Mouse (Mus musculus): Measurements from ENCODE around the gene Cyth4. TPM values are rescaled to one million over a fixed set of nuclear protein-coding genes. Genes with fewer than 3 reads are reported as not detected.

The Cyth4 gene
- polyA plus RNA-seq (2014; fragmentation: Nextera tagmentation; extraction: Ambion mirVana): 1.6 and 2.4 TPM in 2 replicates

DNA sequence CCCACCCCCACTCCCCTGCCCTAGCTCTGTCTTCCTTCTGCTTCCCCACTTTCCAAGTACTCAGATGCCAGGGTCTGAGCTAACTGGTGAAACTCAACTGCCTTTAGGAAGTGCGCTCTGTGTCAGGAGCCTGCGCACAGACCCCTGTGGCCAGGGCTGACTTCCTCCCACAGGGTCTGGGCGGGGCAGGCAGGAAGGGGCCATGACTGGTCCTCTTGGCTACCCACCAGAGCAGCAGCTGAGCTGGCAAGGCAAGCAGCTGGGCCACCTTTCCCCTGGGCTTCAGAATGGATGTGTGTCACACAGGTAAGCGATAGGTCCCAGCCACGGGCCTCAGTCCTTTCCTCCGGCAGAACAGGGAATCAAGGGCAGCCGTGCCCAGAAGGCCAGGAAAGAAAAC, at the start of gene Cyth4:
Cyth4 (plus strand) TSS at position 134 of the 400 bp plus-strand sequence.
- H3K4me2 ChIP-seq (ENCODE audit: low read depth): no peak within 1 kb of the TSS
- no peak for ATAC-seq (ENCODE audit: insufficient read depth, low FRiP score, low TSS enrichment)
- H3K4me1 ChIP-seq (ENCODE audit: control insufficient read depth, insufficient read depth, low read length): no peaks in the 10 kb centered on the region
- H3K9me3 ChIP-seq (ENCODE audit: control insufficient read depth, low read length): no peaks in the 10 kb centered on the region
- H3K27me3 ChIP-seq (ENCODE audit: control insufficient read depth, insufficient read depth, low read length): no peaks in the 10 kb centered on the region
- no peaks in the 10 kb centered on the region for H3K36me3 ChIP-seq (ENCODE audit: control insufficient read depth, insufficient read depth, low read length)
- H3K4me3 ChIP-seq (ENCODE audit: low read depth, low read length): no peak within 1 kb of the TSS
- no peak within 1 kb of the TSS for H3K27ac ChIP-seq (ENCODE audit: low read depth, low read length)
- DNase-seq (ENCODE audit: low spot score): no peak
- no peak within 1 kb of the TSS for H3K9ac ChIP-seq (ENCODE audit: low read length)
- WGBS: 88% methylated on average over 7 of the region's 7 CpGs

DNA sequence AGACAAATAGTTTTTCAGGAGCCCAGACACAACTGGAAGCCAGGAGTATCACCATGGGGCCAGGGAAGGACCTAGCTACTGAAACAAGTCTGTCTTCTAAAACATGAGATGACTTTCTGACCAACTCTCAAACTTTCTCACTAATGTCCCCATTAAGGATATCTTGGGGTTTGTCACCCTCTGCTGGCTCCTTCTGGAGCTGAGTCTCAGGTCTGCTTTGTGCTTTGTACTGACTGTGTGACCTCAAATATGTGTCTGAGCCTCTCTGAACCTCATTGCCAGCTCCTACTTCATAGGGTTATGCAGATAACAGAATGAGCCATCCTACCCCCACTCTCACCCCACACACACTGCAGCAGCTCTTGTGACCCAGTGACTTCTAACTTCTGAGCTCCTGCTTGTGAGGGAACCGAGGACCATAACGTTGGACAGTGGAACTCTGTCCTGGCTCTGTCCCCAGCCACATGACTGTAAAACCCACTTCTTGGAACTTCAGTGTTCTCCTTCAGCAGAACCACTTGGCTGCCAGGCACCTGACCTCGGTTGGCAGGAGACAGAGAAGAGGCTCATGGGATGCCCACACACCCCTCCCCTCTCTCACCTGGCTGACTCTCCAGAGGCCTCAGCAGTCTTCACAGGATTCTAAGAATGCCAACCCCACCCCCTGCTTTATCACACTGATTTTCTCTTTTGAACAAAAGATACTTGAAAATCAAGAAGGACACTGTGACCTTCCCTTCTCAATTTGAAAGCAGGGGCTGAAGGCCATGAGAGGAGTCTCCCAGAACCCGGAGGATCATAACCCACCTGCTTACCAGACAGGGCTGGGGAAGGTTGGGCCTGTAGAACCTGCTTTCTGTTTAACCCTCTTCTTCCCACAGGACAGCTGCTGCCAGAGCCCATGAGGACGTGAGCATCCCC, 49.2 kb upstream of the Cyth4 start:
- Histone ChIP-seq H3K9ac (ENCODE audit: low read length) (no peak overlapping the region), H3K27ac (ENCODE audit: low read depth, low read length) (peak overlapping the region; percentile 39; the same call in 1 of the 2 replicates), H3K4me3 (ENCODE audit: low read depth, low read length) (no peak overlapping the region), H3K36me3 (ENCODE audit: control insufficient read depth, insufficient read depth, low read length) (no peaks in the 10 kb centered on the region), H3K4me2 (ENCODE audit: low read depth) (no peak overlapping the region), H3K4me1 (ENCODE audit: control insufficient read depth, insufficient read depth, low read length) (peaks cover 6% of the 10 kb centered on the region; the same call in 1 of the 2 replicates), H3K27me3 (ENCODE audit: control insufficient read depth, insufficient read depth, low read length) (no peaks in the 10 kb centered on the region), H3K9me3 (ENCODE audit: control insufficient read depth, low read length) (no peaks in the 10 kb centered on the region)
- WGBS: 47% methylated on average over 5 of the region's 5 CpGs
- ATAC-seq (ENCODE audit: insufficient read depth, low FRiP score, low TSS enrichment) (no peak), DNase-seq (ENCODE audit: low spot score) (no peak)

DNA sequence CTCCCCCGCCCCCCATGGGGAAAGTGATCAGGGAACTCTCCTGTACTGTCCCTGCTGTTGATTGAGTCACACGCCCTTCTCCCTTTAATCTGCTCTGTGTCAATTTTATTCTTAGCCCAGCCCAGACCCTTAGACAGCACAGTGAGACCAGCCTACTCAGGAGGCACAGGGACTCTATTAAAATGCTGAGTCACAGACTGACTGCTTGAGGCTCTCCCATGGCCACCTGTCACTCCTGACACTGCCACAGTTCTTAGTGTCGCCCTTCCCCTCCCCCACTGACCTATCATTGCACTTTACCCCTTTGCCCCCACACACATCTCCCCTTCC, 48.5 kb upstream of the Cyth4 start:
- no peak overlapping the region for H3K4me2 ChIP-seq (ENCODE audit: low read depth)
- H3K4me3 ChIP-seq (ENCODE audit: low read depth, low read length): no peak overlapping the region
- ATAC-seq (ENCODE audit: insufficient read depth, low FRiP score, low TSS enrichment) (no peak), DNase-seq (ENCODE audit: low spot score) (peak; percentile 31)
- H3K27ac ChIP-seq (ENCODE audit: low read depth, low read length): peak overlapping the region; percentile 39; the same call in 1 of the 2 replicates
- H3K9me3 ChIP-seq (ENCODE audit: control insufficient read depth, low read length): no peaks in the 10 kb centered on the region
- no peaks in the 10 kb centered on the region for H3K36me3 ChIP-seq (ENCODE audit: control insufficient read depth, insufficient read depth, low read length)
- no peak overlapping the region for H3K9ac ChIP-seq (ENCODE audit: low read length)
- H3K27me3 ChIP-seq (ENCODE audit: control insufficient read depth, insufficient read depth, low read length): no peaks in the 10 kb centered on the region
- 25% methylated on average over 3 of the region's 3 CpGs for WGBS
- peaks cover 6% of the 10 kb centered on the region; the same call in 1 of the 2 replicates for H3K4me1 ChIP-seq (ENCODE audit: control insufficient read depth, insufficient read depth, low read length)

DNA sequence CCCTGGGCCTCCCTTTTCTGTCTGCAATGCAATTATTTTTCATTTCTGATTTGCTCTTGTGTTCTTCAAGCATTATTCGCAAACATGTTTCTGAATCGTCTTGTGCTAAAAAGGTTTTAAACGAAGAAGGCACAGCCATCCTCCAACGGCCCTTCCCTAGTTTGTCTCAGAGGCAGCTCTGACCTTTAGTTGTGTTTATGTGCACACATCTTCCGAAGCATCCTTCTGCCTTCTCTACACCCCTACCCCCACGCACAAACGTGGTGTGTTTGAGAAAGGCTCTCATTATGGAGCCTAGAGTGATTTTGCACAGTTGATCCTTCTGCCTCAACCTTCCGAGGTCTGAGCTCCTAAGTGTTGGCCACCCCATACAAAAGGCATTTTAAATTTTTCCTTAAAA, 48.1 kb upstream of the Cyth4 start:
- no peak overlapping the region for H3K27ac ChIP-seq (ENCODE audit: low read depth, low read length)
- no peaks in the 10 kb centered on the region for H3K27me3 ChIP-seq (ENCODE audit: control insufficient read depth, insufficient read depth, low read length)
- ATAC-seq (ENCODE audit: insufficient read depth, low FRiP score, low TSS enrichment): no peak
- 68% methylated on average over 8 of the region's 8 CpGs for WGBS
- no peak overlapping the region for H3K4me2 ChIP-seq (ENCODE audit: low read depth)
- no peak for DNase-seq (ENCODE audit: low spot score)
- H3K4me3 ChIP-seq (ENCODE audit: low read depth, low read length): no peak overlapping the region
- H3K36me3 ChIP-seq (ENCODE audit: control insufficient read depth, insufficient read depth, low read length): no peaks in the 10 kb centered on the region
- no peaks in the 10 kb centered on the region for H3K9me3 ChIP-seq (ENCODE audit: control insufficient read depth, low read length)
- peaks cover 6% of the 10 kb centered on the region; the same call in 1 of the 2 replicates for H3K4me1 ChIP-seq (ENCODE audit: control insufficient read depth, insufficient read depth, low read length)
- H3K9ac ChIP-seq (ENCODE audit: low read length): no peak overlapping the region

DNA sequence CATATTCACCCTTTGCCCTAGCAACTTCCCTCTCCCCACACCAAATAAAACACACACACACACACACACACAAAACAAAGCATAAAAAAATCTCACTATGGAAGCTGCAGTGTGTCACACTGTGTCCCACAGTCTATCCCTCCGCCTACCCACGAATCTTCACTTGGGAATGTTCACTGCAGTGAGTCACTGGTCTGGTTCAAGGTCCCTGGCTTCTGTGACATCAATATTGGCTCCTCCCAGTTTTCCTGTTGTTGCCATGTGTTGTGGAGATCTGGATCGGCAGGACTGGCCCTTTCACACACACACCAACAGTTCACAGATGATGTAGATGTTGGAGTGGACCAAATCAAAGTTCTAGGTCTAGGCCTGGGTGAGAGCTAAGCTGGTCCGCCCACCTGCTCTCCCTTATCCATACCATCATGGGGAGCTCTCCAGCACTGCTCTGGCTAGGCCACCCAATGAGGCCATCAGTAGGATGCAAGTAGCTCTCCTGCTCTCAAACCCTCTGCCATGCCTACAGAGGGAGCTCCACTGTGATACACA, 47.6 kb upstream of the Cyth4 start:
- H3K4me1 ChIP-seq (ENCODE audit: control insufficient read depth, insufficient read depth, low read length): peaks cover 6% of the 10 kb centered on the region; the same call in 1 of the 2 replicates
- no peaks in the 10 kb centered on the region for H3K9me3 ChIP-seq (ENCODE audit: control insufficient read depth, low read length)
- no peak for ATAC-seq (ENCODE audit: insufficient read depth, low FRiP score, low TSS enrichment)
- H3K4me3 ChIP-seq (ENCODE audit: low read depth, low read length): no peak overlapping the region
- H3K36me3 ChIP-seq (ENCODE audit: control insufficient read depth, insufficient read depth, low read length): no peaks in the 10 kb centered on the region
- no peak for DNase-seq (ENCODE audit: low spot score)
- no peak overlapping the region for H3K27ac ChIP-seq (ENCODE audit: low read depth, low read length)
- WGBS: 73% methylated on average over 4 of the region's 4 CpGs
- H3K4me2 ChIP-seq (ENCODE audit: low read depth): no peak overlapping the region
- no peaks in the 10 kb centered on the region for H3K27me3 ChIP-seq (ENCODE audit: control insufficient read depth, insufficient read depth, low read length)
- no peak overlapping the region for H3K9ac ChIP-seq (ENCODE audit: low read length)

DNA sequence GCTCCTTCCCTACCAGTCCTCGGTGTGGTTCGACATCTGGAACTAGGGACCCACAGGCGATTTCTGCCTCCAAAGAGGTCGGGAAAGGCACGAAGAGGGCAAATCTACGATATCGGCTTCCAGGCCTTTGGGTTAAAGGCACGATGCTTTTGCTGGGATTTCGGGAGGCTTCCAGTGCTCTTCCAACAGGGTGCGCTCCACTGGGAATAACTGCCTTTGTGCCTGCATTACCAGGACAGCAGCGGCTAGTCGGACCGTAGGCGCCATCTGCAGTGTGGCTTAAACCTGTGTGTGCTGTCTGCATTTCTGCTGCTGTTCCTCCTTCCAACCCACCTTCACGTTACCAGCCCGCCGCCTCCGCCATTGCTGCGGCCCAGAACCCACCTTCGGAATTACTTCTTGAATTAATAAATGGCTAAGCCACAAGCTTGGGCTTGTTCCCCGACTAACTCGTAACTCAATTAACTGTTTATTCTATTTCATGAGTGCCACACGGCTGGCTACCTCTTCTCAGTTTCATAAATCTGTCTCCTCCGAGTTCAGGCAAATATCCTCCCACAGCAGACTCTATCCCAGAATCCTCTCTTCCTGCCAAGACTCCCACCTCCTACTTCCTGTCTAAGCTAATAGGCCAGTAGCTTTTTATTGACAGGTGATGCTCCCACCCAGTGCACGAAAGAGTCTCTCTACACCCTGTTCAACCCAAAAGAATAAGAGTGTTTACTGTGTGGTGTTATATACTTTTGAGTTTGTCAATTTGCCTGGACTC, 42.1 kb upstream of the Cyth4 start:
- no peak overlapping the region for H3K4me2 ChIP-seq (ENCODE audit: low read depth)
- WGBS: 66% methylated on average over 25 of the region's 25 CpGs
- no peak for ATAC-seq (ENCODE audit: insufficient read depth, low FRiP score, low TSS enrichment)

DNA sequence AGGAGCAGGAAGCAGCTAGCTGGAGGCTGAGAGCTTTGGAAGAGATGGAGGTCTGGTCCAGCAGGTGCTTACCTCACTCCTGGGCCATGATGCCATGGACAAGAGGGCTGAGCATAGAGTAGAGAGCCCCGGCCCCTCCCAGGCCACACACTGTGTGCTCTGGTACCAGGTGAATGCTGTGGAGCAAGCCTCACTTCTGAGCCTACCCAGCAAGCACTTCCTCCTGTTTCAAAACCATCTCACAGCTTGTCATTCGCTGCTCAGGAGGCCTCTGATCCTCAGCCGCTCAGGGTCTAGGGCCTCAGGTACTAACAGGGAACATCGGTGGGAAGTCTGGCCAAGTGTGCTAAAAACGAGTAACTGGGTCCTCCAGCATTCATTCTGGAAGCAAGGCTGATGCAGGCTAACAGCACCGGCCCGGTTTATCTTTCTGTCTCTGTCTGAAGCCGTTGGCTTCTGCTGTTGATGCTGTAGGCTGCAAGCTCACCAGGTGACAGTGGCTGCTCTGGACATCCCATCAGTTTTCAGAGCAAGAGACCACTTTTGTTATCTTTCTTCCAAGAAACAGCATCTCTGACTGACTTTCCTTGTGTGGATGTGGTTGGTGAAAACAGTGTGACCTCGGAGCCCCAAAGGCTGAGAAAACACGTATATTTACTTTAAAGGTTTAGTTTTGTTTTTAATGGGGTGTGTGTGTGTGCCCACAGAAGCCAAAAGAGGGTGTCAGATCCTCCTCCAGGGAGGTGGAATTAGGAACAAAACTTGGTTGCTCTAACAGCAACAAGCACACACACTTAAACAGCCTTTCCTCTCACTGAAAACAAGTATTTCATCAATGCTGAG, 38.9 kb upstream of the Cyth4 start:
- Histone ChIP-seq H3K4me1 (ENCODE audit: control insufficient read depth, insufficient read depth, low read length) (no peaks in the 10 kb centered on the region), H3K27ac (ENCODE audit: low read depth, low read length) (no peak overlapping the region), H3K27me3 (ENCODE audit: control insufficient read depth, insufficient read depth, low read length) (no peaks in the 10 kb centered on the region), H3K9me3 (ENCODE audit: control insufficient read depth, low read length) (no peaks in the 10 kb centered on the region), H3K4me3 (ENCODE audit: low read depth, low read length) (no peak overlapping the region), H3K36me3 (ENCODE audit: control insufficient read depth, insufficient read depth, low read length) (no peaks in the 10 kb centered on the region), H3K9ac (ENCODE audit: low read length) (no peak overlapping the region), H3K4me2 (ENCODE audit: low read depth) (no peak overlapping the region)
- ATAC-seq (ENCODE audit: insufficient read depth, low FRiP score, low TSS enrichment): no peak
- DNase-seq (ENCODE audit: low spot score): no peak
- WGBS: 61% methylated on average over 10 of the region's 10 CpGs

More for the DNA sequence above, 42.1 kb upstream of the Cyth4 start:
- no peaks in the 10 kb centered on the region for H3K27me3 ChIP-seq (ENCODE audit: control insufficient read depth, insufficient read depth, low read length)
- no peaks in the 10 kb centered on the region for H3K36me3 ChIP-seq (ENCODE audit: control insufficient read depth, insufficient read depth, low read length)
- no peaks in the 10 kb centered on the region for H3K9me3 ChIP-seq (ENCODE audit: control insufficient read depth, low read length)
- no peak overlapping the region for H3K4me3 ChIP-seq (ENCODE audit: low read depth, low read length)
- no peak for DNase-seq (ENCODE audit: low spot score)
- H3K4me1 ChIP-seq (ENCODE audit: control insufficient read depth, insufficient read depth, low read length): no peaks in the 10 kb centered on the region
- H3K27ac ChIP-seq (ENCODE audit: low read depth, low read length): no peak overlapping the region
- H3K9ac ChIP-seq (ENCODE audit: low read length): no peak overlapping the region

Measured in neural tube, embryonic 11.5 days (tissue).